Mouse (Mus musculus) layer of hippocampus, adult 8-10 months (tissue): ENCODE measurements around the gene Exoc7. TPM values are rescaled to one million over a fixed set of nuclear protein-coding genes. Genes with fewer than 3 reads are reported as not detected.
A peak's percentile ranks its signal among the peaks of the same experiment; 100 is the strongest.
"Not testable (repeated sequence)": the region's sequence is repeated elsewhere in the genome, so short reads cannot be mapped to it uniquely, and the experiment has no call there.

Experiments used
- DNase-seq, 2 experiments: peaks; one replicate each; pipeline ENCODE4 v3.0.0; 2022; ENCODE audit warnings: low spot score in 2 of 2
- total RNA-seq, 4 experiments: library from RNA; stranded (reverse); gene quantifications; 2 replicates each; pipeline ENCODE4 v1.2.4; 2022

Gene Exoc7
- total RNA-seq, 4 experiments from 2014 or later = 82.4 to 103 (median 88.9) TPM

DNA sequence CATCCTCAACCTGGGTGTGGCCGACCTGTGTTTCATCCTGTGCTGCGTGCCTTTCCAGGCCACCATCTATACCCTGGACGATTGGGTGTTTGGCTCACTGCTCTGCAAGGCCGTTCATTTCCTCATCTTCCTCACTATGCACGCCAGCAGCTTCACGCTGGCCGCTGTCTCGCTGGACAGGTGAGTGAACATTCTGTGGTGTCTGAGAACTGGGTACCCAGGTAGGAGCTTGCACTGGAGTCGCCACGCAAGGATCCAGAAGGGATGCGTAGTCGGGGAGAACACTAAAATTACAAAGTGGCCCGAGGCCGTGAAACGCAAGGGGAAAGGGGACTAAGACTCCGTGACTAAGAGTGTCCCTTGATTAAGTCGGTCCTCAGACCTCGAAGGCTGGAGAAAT lies 25.4 kb downstream of the Exoc7 start:
- no peak for DNase-seq

DNA sequence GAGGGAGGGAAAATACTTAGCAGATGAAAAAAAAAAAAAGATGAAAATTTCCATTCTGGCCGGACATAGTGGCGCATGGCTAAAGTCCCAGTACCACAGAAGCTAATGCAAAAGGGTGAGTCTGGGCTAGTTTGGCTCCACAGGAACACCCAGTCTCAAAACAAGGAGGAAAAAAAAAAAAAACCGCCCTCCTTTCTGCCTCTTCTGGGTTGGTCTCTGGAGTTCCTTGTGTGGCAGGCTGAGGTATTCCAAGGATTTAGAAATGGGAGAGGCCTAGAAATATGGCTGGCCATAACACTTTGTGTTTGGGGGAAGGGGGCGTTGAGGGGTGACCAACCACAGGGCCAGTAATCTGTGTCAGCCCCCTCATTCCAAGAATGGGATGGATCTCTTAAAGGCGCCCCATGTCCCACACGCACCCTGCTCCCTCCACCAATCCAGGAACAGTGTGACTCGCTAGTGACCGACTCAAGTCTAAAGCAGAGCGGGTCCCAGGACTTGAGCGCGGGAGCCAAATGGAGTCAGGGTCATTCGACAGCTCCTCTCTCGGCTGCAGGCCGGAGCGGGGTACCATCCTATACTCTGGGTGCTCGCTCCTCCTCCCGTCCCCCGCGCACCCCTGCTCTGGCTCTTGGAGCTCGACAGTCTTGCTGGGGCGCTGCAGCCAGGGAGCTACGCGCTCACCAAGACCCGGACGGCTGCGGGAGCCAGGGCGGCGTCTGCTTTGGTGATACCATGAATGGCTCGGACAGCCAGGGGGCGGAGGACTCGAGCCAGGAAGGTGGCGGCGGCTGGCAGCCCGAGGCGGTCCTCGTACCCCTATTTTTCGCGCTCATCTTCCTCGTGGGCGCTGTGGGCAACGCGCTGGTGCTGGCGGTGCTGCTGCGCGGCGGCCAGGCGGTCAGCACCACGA lies 26.0 kb downstream of the Exoc7 start, which contains the start of gene Galr2:
Galr2 (plus strand) TSS at position 189 of the 913 bp plus-strand sequence.
- no peak for DNase-seq

DNA sequence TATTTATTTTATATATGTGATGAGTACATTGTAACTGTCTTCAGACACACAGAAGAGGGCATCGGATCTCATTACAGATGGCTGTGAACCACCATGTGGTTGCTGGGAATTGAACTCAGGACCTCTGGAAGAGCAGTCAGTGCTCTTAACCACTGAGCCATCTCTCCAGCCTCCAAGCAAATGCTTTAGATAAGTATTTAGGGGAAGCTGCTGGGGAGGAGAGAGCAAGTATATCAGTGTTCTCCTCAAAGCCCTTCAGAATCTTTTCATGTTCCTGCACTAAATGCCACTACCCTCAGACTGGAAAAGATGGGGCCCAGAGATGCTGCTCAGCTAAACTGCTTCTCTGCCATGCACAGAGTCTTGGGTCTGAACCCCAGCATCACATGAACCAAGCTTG lies 29.8 kb downstream of the Exoc7 start:
- DNase-seq = not testable (repeated sequence)

DNA sequence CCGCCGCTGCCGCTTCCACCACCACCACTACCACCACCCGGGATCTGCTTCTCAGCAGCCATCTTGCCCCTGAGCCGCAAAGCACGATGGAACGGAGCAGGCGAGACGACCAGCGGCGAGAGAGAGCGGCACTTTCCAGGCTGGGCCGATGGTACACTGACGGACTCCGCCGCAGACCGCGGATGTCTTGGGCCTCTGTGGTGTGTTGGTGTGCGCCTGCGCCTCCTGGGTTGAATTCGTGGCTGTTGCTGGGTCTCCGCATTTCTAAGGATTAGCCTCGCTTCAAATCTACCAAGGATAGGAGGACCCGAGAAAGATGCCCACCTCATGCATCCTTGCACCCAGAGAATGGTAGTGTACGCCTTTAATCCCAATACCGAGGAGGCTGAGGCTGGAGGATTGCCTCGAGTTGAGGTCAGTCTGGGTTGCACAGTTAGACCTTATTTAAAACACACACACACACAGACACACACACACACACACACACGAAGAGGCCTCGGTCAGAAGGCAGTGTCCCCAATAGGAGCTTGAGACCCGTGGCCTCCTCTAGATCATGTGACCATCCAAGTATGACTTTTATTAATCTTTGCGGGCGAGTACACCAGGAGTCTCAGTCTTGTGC lies 32.9 kb downstream of the Exoc7 start, which contains the start of gene Srp68:
Srp68 (minus strand) TSS at position 173 of the 622 bp plus-strand sequence.
- peak; percentile 87 to 92 for DNase-seq

DNA sequence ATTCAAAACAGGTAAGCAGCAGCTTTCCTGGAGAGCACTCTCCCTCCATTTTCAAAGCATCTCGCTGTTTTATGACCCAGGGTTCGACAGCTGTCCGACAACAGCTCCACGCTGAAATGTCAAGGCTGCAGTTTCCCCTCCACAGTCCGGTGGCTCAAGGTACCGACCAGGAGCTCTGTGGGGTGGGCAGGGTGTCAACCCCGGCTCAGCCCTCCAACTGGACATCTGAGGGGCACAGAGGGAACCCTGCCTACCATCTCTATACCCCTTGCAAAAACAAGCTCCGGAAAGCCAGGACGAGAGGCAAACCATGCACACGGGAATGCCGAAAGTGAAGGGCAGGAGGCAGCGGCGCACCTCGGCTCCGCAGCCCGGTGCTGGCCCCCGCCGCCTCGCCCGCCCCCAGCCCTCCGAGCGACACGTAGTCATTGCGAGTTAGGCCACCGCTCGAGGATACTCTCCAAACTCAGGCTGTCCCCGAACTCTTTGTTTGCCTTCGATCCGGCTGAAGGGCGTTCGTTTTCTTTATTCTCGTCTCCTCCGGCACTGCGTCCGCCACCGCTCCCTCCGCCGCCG lies 33.5 kb downstream of the Exoc7 start:
- no peak for DNase-seq

DNA sequence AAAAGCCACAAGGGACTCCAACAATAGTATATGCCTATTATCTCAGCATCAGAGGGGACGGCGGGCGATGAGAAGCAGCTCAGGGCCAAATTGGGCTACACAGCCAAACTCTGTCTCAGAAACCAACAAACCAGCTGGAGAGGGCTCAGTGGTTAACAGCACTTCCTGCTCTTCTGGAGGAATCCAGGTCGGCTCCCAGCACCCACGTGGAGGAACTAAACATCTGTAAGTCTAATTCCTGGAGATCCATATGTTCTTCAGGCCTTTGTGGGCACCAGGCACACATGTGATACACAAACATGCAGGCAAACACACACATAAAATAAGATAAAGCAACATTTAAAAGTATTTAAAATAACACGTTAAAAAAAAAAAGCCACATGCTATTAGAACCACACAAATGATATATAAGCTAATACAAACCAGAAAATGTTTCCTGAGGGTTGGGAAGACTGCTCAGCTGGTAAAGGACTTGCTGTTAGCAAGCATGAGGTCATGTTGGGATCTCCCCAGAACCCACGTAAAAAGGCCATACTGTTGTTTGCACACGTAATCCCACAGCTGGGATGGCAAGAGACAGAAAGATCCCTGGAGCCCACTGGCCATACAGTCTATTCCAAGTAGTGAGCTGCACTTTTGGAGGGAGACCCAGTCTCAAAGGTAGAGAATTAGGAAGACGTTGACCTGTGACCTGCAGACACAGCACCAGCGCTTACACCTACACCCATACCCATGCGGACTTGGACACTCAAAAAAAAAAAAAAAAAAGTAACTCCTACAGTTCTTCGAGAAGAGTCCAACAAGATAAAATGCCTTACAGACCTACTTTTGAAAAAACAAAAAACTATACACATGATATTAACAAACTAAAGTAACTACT lies 34.2 kb downstream of the Exoc7 start:
- DNase-seq = no peak

DNA sequence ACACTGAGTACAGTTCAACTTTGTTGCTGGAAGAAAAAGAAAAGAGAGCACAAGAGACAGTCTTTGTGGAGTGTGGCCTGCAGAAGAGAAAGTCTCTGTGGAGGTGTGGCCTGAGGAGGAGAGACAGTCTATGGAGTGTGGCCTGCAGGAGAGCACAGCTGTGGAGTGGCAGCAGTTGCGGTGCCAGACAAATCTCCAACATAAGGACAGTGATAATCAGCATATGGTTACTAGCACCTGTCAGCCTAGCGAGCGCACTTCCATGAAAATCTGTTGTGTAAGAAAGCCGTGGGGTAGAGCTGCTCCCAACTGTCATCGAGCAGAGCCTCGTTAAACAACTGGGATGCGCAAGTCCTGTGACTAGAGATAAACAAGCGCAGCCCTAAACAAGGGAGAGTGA lies 37.5 kb downstream of the Exoc7 start:
- DNase-seq = no peak

DNA sequence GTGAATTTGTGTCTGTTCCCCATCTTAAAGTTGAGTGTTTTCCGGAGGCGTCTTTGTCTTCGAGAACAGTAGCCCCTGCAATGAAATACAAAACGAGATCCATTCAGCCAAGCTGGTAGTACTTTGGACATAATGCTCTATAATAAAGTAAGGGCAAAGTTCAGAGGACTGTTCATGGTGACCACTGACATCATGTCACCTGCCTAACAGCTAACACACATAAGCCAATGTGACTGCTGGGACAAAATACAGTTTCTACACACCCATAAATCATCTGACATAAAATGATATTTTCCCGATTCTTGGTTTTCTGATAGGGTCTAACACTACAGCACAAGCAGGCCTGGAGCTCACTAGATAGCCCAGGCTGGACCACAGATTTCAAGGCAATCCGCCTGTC lies 38.7 kb downstream of the Exoc7 start:
- DNase-seq = no peak

DNA sequence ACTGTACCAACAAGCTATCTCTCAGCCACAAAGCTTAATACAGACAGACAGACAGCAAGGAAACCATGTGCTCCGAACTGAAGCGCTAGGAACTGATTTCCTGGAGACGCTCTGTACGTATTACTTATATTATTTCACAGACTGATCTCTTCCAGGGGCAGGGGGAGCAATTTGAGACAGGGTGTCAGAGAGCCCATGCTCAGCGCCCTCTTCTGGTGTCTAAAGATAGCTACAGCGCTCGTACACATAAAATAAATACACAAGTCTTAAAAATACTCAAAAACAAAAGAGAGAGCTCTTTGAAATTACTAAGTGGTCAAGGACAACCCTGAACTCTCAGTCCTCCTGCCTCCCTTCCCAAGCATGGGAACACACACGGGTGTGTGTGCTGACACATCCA lies 39.4 kb downstream of the Exoc7 start:
- no peak for DNase-seq

DNA sequence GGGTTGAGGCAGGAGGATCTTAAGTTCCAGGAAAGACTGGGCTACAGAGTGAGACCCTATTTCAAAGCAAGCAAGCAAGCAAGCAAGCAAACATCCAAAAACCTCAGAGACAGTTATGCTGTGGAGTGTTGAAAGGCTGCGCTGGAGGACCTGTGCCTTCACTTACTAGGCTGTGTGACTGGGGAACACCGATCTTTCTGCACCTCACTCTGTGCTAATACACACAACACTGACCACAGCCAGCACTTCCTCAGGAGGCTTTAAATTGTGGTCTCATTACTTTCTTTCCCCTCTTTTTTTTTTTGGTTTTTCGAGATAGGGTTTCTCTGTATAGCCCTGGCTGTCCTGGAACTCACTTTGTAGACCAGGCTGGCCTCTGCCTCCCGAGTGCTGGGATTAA lies 41.2 kb downstream of the Exoc7 start:
- DNase-seq = no peak

DNA sequence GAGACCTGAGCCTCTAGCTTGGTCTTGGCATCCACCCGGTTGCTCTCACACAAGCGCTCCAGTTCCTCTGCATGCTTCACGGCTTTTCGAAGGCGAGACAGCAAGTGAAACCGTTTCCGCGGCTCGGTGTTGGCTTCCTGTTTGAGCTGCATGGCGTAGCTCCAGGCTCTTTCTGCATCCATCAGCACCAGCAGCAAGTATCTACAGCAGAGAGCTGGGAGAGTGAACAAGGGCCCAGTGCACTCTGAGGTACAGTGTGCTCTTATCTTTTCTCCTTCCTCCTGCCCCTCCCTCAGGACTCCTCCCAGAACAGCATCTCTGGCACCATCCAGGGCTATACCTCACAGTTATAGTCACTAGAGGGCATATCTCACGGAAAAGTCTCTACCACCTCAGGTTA lies 41.7 kb downstream of the Exoc7 start:
- no peak for DNase-seq

DNA sequence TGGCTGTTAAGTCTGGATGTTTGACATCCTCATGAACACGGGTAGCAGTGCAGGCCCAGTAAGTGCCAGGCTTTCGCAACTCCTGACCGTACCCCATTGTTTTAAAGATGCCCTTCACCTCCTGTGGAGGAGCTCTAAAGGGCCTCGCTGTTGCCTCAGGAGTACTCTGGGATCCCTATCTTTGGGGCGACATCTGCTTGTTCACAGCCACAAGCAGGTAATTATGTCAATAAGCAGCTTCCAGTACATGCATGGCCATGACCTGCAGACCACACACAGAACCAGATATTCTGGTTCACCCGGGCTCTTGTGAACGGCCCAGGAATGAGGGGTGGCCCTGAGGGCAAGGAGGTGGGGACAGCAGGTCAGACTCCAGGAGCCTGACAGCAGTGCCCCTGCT lies 46.8 kb downstream of the Exoc7 start:
- no peak for DNase-seq

DNA sequence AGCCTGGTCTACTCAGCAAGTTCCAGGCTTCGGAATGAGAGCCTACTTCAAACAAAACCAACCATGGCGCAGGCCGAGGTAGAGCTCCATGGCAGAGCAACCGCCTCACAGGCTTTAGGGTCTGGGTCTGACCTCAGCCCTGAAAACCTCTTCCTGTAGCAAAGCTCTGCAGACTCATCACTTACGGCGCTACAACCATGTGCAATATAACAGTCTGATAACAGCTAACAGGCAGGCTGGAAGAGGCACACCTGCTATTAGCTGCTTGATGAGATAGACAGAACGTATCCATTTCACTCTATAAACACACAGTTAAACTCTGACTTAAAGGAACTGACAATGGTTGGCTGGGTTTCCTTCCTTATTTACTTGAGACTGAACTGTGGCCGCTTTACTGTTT lies 47.6 kb downstream of the Exoc7 start:
- DNase-seq = no peak

DNA sequence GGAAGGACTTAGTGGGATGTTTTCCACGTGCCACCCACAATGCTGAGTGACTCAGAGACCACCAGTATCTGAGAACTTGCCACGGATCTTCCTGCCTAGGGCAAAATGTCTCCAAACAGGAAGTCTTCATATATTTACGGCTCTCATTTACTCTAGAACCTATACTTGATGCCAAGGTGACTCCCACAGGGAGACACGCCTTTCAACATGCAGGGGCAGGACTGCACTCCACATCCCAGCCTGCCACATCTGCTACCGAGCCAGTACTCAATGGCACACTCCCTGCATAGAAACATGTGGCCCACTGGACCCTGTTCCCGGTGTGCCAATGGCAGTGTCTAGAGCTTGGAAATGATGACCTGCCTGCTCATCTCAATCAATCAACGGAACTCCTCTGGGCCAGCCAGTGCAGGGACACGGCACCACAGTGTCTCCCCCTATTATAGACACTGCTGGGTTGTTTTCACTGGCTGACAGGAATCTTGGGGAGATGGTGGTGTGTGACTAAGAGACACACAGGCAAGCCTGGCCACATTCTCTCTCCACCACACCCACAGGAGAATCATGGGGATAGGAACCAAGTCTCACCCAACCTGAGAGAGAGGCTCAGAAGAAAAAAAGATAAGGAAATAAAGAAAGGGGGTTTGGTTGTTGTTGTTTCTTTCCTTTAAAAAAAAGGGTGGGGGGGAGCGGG lies 50.9 kb downstream of the Exoc7 start:
- DNase-seq = no peak

DNA sequence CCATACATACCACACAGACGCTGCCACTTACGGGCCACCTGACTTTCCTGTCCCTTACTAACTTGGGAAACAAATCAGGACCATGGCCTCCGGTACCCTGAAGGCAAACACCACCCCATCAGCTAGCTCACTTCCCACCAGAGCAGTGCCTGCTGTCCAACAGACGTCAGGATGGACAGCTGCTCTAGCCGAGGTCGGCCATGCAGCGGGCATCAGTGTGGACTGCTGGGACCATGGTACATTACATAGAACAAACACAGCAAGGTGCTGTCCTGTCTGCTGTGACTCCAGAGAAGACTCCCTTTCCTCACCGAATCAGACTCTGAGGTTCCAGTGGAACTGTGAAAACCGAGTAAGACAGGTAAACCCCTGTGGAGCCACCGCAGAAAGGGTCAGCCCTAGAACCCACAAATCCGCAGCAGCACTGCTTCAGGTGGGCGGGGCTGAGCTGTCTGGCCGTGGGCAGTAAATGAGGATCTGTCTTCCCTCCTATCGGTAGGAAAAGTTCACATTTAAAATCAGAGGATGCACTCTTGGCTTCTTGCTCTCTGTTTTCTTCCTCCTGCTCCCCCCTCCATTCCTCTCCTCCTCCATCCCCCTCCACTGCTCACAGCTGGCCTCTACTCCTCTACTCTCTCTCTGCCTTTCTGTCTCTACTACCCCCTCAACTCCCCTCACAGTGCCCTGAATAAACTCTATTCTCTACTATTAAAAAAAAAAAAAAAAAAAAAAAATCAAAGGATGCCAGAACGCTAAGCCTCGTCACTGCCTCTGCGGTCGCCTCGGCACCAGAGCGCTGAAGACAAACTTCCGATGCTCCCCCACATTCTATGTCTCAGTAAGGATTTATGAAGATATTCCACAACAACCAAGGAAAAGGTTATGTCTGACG lies 51.7 kb downstream of the Exoc7 start:
- DNase-seq = no peak

DNA sequence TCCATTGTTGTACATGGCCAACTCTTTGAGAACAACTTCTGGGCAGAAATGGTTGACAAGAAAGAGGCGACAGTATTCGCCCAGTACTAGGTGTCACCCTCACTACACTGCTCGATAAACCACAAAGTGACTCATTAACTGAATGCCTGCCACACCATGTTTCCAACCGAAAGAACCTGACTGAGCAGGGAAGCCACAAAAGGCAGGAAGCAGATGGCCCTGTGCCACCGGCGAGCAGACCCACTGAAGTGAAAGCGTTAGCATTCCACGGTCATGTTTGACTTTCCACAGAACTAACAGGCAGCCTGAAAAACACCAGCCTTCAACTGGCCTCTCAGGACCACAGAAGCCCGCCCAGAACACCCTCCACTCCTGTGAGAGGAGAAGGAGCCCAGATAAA lies 52.4 kb downstream of the Exoc7 start:
- no peak for DNase-seq

DNA sequence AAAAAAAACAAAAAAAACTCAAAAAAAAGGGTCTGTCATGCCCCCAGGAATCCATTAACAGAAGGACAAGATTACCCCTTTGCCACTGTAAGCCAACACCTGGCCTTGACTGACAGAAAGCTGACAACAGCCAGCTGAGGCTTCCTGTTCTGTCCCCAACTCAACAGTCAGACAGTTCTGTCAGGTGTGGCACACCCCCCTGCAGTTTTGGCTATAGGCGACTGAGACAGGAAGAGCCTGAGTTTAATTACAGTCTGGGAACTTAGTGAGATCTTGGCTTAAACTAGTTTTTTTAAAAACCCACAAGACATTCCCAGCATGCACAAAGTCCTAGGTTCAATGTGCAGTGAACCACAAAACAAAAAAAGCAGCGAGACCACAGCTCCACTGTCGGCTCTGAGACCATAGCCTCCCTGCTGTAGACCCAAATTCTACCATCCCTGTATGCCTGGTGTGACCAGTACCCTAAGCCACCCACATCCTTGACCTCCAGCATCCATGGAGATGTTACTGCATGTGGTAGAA lies 53.9 kb downstream of the Exoc7 start:
- DNase-seq = no peak

DNA sequence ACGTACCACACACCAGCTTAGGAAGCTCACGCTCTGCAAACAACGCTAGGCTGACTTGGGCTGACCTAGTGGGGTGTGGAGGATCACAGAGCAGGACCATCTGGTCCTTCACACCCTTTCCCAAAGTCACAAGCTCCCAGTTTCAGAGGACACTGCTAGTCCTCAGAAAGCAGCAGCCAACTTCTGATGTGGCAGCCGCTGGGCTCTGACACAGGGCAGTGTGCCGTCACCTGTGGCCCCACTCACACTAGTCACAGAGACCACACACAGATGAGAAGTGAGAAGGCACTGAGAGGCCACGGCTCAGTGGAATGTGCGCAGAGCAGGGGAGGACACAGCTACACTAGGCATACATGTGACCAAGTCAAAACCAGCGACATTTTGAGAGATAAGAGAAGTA lies 56.1 kb downstream of the Exoc7 start:
- no peak for DNase-seq

DNA sequence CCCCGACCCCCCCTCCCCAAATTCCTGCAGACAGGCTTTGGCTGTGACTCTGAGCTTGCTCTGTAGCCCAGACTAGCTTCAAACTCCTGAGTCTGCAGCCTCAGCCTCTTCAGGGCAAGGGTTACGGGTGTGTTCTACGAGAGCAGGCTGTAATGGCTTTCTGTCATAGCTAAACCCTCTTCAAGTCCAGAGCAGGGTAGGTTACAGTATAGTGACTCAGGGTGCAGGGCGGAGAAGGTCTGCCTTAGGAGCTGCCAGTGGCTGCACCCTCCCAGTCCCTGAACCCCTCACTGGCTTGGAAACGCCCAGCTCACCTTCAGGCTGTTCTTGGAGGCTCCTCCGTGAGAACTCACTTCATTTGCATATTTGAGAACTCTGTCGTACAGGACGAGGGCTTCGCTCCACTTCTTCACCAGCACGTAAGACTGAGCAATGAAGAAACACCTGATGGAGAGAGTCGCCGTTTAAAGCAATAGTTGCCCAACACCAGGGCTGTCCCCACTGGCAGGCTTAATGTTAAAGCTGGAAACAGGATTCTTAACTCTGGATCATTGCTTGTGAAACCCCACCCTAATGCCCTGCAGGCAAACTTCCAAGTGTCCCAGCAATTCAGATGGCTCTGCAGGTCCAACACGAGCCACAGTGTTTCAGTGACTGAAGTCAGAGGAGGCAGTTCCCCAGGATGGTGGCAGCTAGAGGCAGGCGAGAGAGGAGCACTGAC lies 59.4 kb downstream of the Exoc7 start:
- no peak for DNase-seq
